Mouse (Mus musculus): ENCODE data around the gene Itprip. TPM values are rescaled to one million over a fixed set of nuclear protein-coding genes. Genes with fewer than 3 reads are reported as not detected.

The Itprip gene
- polyA plus RNA-seq, 1 experiment from 2014 or later: 10.7 TPM

GRCm38 (mm10) chr19:47870102-47870666, 48.9 kb downstream of the Itprip start:
- Histone ChIP-seq H3K4me2 (ENCODE audit: low read length) (no peak overlapping the region), H3K27me3 (ENCODE audit: insufficient read depth, low read length) (no peaks in the 10 kb centered on the region), H3K9me3 (replicated peaks; ENCODE audit: low read length) (no peaks in the 10 kb centered on the region), H3K27ac (no peak overlapping the region), H3K4me1 (replicated peaks; ENCODE audit: insufficient read depth, low read length) (no peaks in the 10 kb centered on the region), H3K36me3 (ENCODE audit: insufficient read depth, low read length) (no peaks in the 10 kb centered on the region), H3K9ac (ENCODE audit: low read depth, low read length) (no peak overlapping the region), H3K4me3 (replicated peaks; ENCODE audit: low read depth, low read length) (no peak overlapping the region)
- 78% methylated on average over 7 of the region's 7 CpGs for WGBS
- no peak for TF ChIP-seq CTCF (IDR thresholded peaks at IDR 0.05; ENCODE audit: low read depth)
- ATAC-seq (replicated peaks; ENCODE audit: low FRiP score, low read depth) (no peak), DNase-seq (ENCODE audit: low spot score) (no peak)

- no peak overlapping the region for H3K27ac ChIP-seq
- no peak for TF ChIP-seq CTCF (IDR thresholded peaks at IDR 0.05; ENCODE audit: low read depth)
These were observed 49.6 kb downstream of the Itprip start for GRCm38 (mm10) chr19:47869516-47869915.

GRCm38 (mm10) chr19:47868951-47869350, 50.1 kb downstream of the Itprip start:
- WGBS: 49% methylated on average over 4 of the region's 4 CpGs
- ATAC-seq (replicated peaks; ENCODE audit: low FRiP score, low read depth): no peak

More at GRCm38 (mm10) chr19:47869516-47869915, 49.6 kb downstream of the Itprip start:
- WGBS: 34% methylated on average over 3 of the region's 3 CpGs
- Histone ChIP-seq H3K36me3 (ENCODE audit: insufficient read depth, low read length) (no peaks in the 10 kb centered on the region), H3K4me3 (replicated peaks; ENCODE audit: low read depth, low read length) (no peak overlapping the region), H3K9me3 (replicated peaks; ENCODE audit: low read length) (no peaks in the 10 kb centered on the region), H3K4me1 (replicated peaks; ENCODE audit: insufficient read depth, low read length) (no peaks in the 10 kb centered on the region), H3K9ac (ENCODE audit: low read depth, low read length) (no peak overlapping the region), H3K4me2 (ENCODE audit: low read length) (no peak overlapping the region), H3K27me3 (ENCODE audit: insufficient read depth, low read length) (no peaks in the 10 kb centered on the region)
- DNase-seq (ENCODE audit: low spot score) (no peak), ATAC-seq (replicated peaks; ENCODE audit: low FRiP score, low read depth) (no peak)

GRCm38 (mm10) chr19:47867628-47868175, 51.4 kb downstream of the Itprip start:
- no peak for DNase-seq (ENCODE audit: low spot score)
- Histone ChIP-seq H3K4me1 (replicated peaks; ENCODE audit: insufficient read depth, low read length) (no peaks in the 10 kb centered on the region), H3K36me3 (ENCODE audit: insufficient read depth, low read length) (no peaks in the 10 kb centered on the region), H3K27me3 (ENCODE audit: insufficient read depth, low read length) (no peaks in the 10 kb centered on the region), H3K4me3 (replicated peaks; ENCODE audit: low read depth, low read length) (no peak overlapping the region), H3K4me2 (ENCODE audit: low read length) (no peak overlapping the region), H3K27ac (no peak overlapping the region), H3K9me3 (replicated peaks; ENCODE audit: low read length) (no peaks in the 10 kb centered on the region), H3K9ac (ENCODE audit: low read depth, low read length) (no peak overlapping the region)
- 67% methylated on average over 4 of the region's 4 CpGs for WGBS
- no peak for TF ChIP-seq CTCF (IDR thresholded peaks at IDR 0.05; ENCODE audit: low read depth)
- no peak for ATAC-seq (replicated peaks; ENCODE audit: low FRiP score, low read depth)

More at GRCm38 (mm10) chr19:47868951-47869350, 50.1 kb downstream of the Itprip start:
- no peak overlapping the region for H3K4me3 ChIP-seq (replicated peaks; ENCODE audit: low read depth, low read length)
- no peaks in the 10 kb centered on the region for H3K4me1 ChIP-seq (replicated peaks; ENCODE audit: insufficient read depth, low read length)
- H3K9me3 ChIP-seq (replicated peaks; ENCODE audit: low read length): no peaks in the 10 kb centered on the region
- DNase-seq (ENCODE audit: low spot score): no peak
- H3K9ac ChIP-seq (ENCODE audit: low read depth, low read length): no peak overlapping the region
- H3K27me3 ChIP-seq (ENCODE audit: insufficient read depth, low read length): no peaks in the 10 kb centered on the region
- no peak overlapping the region for H3K4me2 ChIP-seq (ENCODE audit: low read length)
- H3K36me3 ChIP-seq (ENCODE audit: insufficient read depth, low read length): no peaks in the 10 kb centered on the region
- no peak overlapping the region for H3K27ac ChIP-seq
- no peak for TF ChIP-seq CTCF (IDR thresholded peaks at IDR 0.05; ENCODE audit: low read depth)

GRCm38 (mm10) chr19:47865353-47865947, 53.6 kb downstream of the Itprip start, which contains the start of gene Gsto2:
Gene Gsto2, plus strand, starts transcription at chr19:47865534.
- ATAC-seq (replicated peaks; ENCODE audit: low FRiP score, low read depth) (peak; percentile 100), DNase-seq (ENCODE audit: low spot score) (peak; percentile 98)
- H3K4me1 ChIP-seq (replicated peaks; ENCODE audit: insufficient read depth, low read length): no peaks in the 10 kb centered on the region
- peaks cover 8% of the 10 kb centered on the region; the same call in 1 of the 2 replicates for H3K36me3 ChIP-seq (ENCODE audit: insufficient read depth, low read length)
- H3K4me3 ChIP-seq (replicated peaks; ENCODE audit: low read depth, low read length): peak within 1 kb of the TSS; percentile 55
- peak; percentile 62 for TF ChIP-seq CTCF (IDR thresholded peaks at IDR 0.05; ENCODE audit: low read depth)
- H3K9me3 ChIP-seq (replicated peaks; ENCODE audit: low read length): no peaks in the 10 kb centered on the region
- under 1% methylated on average over 49 of the region's 49 CpGs for WGBS
- H3K4me2 ChIP-seq (ENCODE audit: low read length): peak within 1 kb of the TSS; percentile 96
- H3K27ac ChIP-seq: peak within 1 kb of the TSS; percentile 86
- H3K9ac ChIP-seq (ENCODE audit: low read depth, low read length): peak within 1 kb of the TSS; percentile 81
- no peaks in the 10 kb centered on the region for H3K27me3 ChIP-seq (ENCODE audit: insufficient read depth, low read length)

- no peak overlapping the region; the same call in 1 of the 2 replicates for H3K27ac ChIP-seq
- no peak for DNase-seq (ENCODE audit: low spot score)
- peak overlapping the region; percentile 96 for H3K4me2 ChIP-seq (ENCODE audit: low read length)
- WGBS: 83% methylated on average over 7 of the region's 7 CpGs
- H3K36me3 ChIP-seq (ENCODE audit: insufficient read depth, low read length): peaks cover 12% of the 10 kb centered on the region; the same call in 1 of the 2 replicates
- H3K27me3 ChIP-seq (ENCODE audit: insufficient read depth, low read length): no peaks in the 10 kb centered on the region
- H3K4me3 ChIP-seq (replicated peaks; ENCODE audit: low read depth, low read length): peak overlapping the region; percentile 55; the same call in 1 of the 2 replicates
- no peak for TF ChIP-seq CTCF (IDR thresholded peaks at IDR 0.05; ENCODE audit: low read depth)
- H3K9me3 ChIP-seq (replicated peaks; ENCODE audit: low read length): no peaks in the 10 kb centered on the region
- ATAC-seq (replicated peaks; ENCODE audit: low FRiP score, low read depth): no peak
- H3K9ac ChIP-seq (ENCODE audit: low read depth, low read length): 0 out of 2 replicates have a peak overlapping the region, but pooled peaks have one; percentile 81
- no peaks in the 10 kb centered on the region for H3K4me1 ChIP-seq (replicated peaks; ENCODE audit: insufficient read depth, low read length)
These were observed 54.4 kb downstream of the Itprip start for GRCm38 (mm10) chr19:47864721-47865120.

All from kidney, postnatal 0 days (tissue).